Mouse (Mus musculus) gastrocnemius, adult 8-10 months (tissue): ENCODE measurements at regions not wholly inside any gene's neighbourhood (a gene's known extent, or its start where the extent isn't known, plus 50 kb on each side); places are given as distances from the start of the nearest gene placed in this dataset.
A peak's percentile ranks its signal among the peaks of the same experiment; 100 is the strongest.

ENCODE experiments used
- DNase-seq, 2 experiments: peaks; one replicate each; pipeline ENCODE4 v3.0.0; 2022; ENCODE audit warnings: low spot score in 2 of 2

DNA sequence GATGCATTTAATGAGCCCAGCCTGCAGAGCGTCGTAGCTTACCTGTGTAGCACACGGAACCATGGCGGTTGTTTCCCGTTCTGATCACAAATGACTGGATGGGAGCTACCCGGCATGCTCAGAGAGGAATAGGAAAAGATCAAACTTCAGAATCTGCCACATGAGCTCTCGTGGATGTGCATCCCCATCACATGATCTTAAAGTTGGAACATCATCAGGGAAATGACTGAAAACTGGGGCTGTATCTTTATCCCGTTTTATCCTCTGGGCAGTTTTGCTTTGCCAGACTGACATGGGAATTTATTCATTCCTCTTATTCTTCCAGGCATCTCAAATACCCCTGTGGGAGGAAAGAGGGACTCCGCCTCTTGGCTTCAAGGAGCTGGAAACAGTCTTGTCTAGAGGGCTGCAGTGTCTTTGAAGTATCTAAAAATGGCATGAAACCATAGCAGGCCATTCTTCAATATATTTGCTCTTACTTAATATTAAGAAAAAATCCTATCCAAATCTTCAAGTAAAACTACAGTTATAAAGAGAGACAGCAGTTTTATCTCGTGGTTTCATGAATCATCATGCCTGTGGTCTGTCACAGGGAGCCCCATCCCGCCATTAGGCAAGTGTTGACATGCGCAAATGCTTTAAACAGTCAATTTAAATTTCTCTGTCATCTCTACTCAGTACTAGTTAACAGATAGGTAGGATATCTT, 339.4 kb downstream of the Foxo1 start:
- DNase-seq: peak in 1 of 2 experiments; percentile 12

DNA sequence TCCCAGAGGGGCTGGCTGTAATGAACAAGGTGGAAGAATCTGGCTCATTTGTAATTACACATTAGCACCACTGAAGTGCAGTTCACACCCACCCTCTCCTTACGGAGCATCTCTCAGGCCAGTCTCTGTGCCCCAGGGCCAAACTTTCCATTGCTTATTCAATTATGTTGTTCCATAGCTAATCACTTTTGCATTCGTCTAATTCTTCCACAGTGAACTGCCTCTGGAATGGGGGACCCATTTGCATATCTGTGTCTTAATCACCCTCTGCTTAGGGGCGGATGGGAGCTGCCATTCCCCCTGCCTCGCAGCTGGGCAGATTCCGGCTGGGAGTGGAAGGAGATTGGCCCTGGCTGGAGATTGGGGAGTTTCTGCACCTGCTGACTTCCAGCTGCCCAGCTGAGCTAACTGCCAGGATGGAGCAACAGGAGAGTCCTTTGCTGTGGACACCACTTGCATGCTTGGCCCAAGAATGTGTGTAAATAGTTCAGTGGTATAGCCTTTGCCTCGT, 337.2 kb downstream of the Foxo1 start:
- no peak for DNase-seq

DNA sequence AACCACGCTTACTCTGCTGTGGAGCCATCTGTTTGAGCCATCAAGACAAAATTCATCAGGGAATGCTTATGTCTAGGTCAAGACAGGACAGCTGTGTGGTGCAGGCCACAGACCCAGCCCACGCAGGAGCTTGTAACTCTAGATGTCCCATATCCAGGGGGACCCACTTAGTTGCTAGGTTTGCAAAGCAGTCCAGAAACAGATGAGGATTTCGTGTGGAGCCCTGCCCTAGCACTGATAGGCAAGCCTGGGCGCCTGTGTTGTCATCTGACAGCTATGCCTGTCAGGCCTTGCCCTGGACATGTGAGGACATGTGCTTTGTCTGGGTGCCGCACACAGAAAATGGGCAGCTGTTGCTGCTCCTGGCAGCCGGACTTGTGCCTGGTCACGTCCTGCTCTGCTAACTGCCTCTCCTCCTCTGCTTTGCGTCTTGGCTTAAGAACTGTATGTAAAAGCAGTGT, 335.1 kb downstream of the Foxo1 start:
- peak; percentile 50 to 65 for DNase-seq

DNA sequence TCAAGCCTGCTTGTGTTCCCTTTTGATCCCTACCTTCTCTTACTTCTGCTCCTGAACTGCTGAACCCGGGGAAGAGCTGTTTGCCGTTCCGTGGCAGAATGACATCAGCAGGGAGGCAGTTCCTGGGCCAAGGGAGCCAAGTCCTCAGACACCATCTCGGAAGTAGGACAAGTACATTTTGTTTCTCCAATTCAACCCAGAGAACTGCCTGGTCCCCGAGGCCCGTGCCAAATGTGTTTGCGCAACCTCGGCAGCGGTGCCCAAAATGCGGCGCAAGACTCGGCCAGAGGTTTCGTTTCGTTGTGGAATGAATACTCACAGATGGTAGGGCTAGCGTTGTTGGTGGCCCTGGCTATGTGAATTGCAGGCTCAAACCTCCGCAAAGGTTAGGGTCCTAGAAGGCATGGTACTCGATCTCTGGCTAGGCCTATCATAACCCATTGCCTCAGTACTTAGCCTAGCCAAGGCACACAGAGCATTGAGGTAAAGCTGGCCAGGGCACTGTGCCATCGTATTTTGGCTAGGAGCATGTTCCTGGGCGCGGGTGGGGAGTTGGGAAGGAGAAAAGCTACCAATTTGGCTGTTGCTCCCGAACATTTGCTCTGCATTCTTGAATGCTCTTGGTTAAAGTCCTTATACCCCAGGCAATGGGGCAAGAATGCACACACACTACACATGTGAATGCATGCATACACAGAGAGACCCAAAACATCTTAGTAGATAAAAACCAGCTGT, 333.0 kb downstream of the Foxo1 start:
- peak; percentile 95 to 96 for DNase-seq

DNA sequence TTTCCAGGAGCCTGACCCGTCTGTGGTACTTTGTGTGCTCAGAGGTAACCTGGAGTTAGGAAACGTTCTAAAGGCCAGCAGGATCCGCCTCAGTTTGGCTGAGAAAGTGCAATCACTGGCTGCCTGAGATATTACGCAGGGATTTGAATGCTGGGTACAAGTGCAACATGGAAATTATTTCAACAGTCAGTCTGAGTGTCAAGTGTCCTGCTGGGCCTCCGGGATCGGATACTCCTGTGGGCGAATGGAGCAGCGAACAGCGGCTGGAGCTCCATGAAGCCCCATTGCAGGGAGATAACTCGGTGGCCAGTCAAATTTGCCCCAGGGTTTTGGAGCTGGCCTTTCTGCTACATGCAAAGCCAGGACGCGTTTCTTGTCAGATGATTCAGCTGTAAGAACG, 332.4 kb downstream of the Foxo1 start:
- DNase-seq: peak; percentile 72 to 77

DNA sequence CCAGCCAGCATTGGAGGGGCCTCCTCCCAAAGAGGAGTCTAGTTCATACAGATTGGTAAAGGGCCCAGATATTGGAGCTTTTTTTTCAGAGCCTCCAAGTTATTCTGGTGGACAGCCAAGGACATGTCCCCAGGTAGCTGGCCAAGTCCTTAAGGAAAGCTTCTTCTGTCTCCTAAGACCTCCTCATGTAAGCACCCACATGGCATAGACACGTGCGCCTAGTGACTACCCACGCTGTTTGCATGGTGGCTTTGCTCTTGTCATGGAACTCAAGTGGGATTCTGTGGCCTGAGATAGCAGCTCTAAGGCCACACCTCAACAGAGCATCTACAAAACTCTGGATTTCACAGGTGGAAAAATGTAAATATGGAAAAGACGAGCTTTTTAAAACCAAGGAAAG, 332.0 kb downstream of the Foxo1 start:
- DNase-seq: peak; percentile 61 to 75

DNA sequence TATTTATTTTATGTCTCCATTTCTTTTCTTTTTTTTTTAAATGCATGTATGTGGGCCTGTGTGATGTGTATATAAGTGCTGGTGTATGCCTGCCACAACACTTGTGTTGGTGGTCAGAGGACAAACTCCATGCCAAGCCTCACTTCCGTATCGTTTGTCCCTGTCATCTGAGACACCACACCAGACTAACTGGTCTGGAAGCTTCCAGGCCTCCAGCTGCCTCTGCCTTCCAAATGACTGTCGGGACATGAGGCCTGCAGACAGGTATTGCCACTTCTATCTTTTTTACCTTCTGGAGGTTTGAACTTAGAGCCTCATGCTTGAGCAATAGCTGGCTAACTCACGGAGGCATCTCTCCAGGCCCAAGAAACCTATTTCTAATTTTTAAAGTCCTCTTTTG, 318.3 kb downstream of the Foxo1 start:
- DNase-seq: no peak

DNA sequence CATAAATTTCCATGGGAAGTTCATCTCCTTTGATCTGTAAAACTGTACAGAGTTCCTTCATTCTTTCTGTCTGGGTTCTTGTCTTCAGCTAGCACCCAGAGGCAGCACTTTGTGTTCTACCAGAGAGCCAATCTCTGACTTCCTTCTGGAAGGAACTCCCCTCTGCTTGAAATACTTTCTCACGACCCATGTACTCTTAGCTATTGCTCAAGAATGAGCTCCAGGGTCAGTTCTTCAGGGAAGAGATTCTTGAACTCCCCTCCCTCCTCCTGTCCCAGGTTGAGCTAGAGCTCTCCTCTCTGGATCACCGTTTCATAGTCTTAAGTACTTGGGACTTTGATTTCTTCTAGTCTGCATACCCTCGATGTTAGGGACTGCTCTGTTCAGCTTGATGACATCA, 311.8 kb downstream of the Foxo1 start:
- no peak for DNase-seq

DNA sequence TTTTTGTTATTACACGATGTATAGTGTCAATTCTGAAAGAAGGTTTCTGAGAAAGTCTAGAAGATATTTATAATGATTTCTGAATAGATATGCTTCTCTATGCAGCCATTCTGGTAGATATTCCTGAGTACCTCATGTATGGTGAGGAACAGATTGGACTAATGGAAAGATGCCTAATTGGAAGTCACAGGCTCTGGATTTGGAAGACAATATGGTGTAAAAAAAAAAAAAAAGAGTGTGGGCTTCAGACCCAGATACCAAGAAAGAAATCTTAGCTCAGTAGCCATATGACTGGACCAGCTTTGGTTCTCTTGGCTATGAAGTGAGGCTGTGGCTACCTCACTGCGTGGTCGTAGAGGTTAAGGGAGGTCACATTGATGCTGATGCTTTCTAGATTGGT, 311.0 kb downstream of the Foxo1 start:
- no peak for DNase-seq

DNA sequence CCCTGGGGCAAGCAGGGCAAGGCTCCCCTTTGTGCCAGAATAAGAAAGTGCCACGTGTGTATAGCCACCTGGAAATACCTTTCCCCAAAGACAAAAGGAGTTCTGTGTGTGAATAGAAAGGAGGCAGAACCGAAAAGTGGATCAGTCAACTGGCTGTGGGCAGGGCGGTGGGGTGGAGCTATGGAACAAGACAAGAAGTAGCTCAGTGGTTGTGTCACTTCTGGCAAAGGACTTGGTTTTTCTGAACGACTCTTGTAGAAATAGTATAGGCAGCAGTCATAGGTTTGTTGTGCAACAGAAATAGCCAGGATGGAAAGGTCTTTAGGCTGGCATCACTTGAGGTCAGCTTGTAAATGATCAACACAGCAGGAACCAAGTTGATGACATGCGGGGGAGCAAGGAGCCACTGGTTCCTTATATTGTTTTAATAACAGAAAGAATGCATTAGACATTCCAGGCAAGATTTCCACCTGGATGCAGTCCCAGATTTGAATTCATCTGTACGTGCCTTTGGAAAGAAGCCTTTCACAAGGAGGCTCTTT, 308.6 kb downstream of the Foxo1 start:
- no peak for DNase-seq

DNA sequence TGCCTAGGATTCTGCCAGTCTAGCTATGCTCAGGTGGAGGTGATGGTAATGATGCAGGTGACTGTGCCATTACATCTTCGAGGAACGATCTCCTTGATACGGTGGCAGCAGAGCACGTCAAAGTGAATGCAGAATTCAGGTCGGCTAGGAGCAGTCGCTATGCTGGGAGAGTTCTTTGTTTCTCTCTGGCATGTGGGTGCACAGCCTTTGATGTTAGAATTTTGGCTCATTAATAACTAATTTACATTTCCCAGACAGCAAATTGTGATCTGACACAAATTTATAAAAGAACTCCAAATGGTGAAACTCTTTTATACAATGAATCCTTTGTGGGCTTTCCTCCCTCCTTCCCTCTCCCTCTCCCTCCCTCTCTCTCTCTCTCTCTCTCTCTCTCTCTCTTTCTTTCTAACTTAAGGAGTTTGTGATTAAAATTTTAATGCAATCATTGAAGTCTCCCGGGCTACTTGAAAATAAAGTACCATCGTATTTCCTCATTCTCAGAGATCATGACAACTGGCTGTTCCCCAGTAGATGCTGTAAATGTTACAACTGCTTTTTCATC, 307.2 kb downstream of the Foxo1 start:
- DNase-seq: no peak

DNA sequence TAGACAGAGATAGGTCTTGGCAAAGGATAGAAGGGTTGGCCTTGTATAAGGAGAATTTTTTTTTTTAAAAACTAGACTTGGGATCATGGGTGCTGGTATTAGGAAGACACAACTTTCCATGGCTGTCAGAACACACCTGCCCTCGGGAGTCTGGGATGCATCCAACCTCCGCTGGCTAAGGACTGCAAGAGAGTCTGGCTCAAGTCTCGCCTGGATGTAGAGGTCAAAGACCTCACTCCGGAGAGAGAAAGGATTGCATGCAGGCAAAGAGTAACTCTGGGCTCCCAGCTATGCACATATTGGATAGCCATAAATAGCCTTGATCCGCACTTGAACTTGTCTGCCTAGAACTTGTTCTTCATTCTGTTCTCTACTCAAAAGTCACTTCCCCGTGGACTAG, 306.2 kb downstream of the Foxo1 start:
- DNase-seq: no peak

DNA sequence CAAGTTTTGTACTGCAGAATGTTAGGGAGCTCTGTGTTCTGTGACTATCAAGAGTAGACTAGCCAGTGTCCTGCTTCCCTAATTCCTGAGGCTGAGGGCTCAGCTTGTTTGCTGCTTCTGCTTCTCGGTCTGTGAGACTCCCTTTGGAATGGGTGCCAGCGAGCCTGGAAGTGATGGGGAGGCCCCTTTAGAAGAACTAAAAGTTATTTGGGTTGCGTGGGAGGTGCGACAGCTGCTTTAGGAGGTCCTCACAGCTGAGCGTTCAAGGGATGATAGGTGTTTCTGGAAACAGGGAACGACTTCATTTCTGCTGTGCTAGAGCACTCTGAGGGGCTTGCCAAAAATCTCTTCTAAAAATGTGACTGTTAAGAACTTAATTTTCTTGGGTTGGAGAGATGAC, 305.7 kb downstream of the Foxo1 start:
- DNase-seq: no peak

DNA sequence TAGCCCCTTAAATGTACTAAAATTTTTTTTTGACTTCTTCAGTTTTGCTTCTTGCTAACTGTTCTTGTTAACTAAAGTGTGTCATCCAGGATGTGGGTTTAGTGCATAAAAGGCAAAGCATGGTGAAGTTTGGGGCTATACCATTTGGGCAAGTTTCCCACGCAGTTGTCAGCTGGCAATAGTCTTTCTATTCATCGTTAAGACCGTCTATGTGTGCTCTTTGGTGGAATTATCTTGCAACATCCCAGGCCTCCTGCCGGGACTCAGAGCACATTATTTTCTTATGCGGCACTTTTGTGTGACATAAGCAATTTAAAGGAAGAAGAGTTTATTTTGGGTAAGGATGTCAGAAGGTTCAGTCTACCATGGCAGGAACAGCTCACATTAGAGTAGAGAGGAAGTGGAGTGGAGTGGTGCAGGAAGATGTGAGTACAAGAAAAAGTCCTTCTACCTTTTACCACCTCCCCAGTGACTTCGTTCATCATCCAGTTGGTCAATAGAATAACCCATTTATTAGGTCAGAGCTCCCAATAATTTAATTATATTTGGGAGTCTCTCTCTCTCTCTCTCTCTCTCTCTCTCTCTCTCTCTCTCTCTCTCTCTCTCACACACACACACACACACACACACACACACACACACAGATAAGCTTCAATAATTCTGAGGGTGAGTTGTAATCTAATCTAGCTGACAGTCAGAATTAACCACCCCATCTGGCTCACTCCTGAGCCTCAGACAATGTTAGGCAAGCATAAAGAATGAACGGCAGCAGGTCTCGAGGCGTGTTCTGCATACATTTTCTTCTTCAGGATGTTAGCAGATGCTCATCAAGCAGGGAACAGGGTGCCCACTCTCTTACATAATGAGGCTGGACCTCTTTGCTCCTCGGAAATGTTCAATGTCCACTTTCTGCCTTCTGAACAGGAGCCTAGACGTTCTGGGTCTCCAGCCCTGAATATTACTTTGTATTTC, 304.7 kb downstream of the Foxo1 start:
- DNase-seq: no peak

DNA sequence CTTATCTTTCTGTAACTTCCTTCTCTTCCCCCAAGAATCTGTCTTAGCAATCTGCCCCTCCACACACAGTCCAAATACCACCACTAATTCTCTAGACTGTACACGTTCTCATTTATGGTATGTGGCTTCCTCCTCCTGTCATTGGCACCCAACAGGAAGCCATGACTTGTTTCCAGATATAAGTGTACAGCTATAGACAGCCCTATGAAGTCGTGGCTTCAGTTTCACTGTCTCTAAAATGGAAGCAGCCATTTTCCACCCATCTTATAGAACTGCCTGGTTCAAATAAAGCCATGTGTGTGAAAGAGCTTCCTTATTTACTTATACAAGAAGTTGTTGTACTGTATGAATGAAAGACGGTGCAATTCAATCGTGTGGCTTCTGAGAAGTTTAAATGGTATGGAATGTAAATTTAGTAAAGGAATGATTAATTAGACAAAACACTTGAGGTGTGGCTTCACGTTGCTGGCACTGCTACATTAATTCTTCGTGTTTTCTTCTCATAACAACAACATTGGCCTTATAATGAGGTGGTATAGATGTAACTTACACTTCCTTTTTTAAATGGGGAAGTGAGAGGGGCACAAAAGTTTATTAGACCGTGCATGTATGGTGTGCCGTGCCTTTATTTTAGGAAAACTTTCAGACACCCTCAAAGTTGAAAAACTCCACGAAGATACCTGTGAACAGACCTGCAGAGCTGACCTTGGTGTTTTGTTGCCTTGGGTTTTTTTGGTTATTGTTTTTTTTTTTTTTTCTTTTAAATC, 299.7 kb downstream of the Foxo1 start:
- DNase-seq: no peak

DNA sequence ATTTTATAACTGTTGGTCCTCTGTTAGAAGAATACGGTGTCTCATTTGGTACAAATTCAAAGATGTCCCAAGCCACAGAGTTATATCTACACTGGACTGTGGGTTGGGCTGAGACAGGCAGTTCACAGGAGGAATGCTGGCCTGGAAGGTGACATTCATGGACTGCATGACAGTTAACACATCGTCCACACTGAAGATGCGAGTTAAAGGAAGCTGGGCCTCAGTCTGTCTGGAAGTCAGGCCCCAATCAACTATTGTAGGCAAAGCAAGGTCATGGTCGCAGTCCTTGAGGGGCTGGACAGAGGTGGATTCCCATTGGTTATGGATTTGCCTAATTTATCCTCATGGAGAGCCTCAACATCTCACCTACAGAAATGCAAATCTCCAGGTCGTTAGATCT, 295.5 kb downstream of the Foxo1 start:
- no peak for DNase-seq

DNA sequence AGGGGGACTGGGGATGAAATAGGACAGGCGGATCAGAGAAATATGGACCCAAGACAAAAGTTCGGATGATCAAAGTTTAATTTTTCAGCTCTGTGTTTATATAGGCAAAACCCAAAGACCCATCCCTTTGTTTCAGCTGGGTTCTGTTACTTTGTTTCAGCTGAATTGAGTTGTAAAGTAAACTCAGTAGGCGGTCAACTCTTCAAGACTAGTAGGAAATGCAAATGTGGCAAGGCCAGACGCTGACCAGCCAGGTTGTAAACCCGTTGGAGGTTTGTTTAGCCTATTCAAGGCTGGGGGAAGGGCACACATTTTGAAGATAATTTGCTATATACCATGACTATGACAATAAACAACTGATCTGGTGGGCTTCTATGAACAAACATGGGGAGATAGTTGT, 294.7 kb downstream of the Foxo1 start:
- no peak for DNase-seq

DNA sequence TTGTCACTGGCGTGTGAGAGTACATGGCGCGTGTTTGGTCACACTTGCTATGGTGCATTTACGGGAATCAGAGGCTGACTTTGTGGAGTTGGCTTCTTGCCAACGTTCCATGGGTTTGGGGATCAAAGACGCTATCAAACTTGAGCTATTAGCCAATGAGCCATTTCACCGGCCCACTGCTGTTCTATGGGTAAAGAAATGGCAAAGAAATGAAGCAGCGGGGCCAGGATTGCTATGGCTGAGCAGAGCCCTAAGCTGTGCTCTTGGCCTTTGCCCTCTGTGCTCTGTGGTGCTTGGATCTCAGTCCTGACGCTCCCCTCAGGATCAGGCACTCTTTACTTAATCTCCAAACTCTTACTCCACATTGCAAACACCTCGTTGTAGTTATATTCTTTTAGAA, 291.3 kb downstream of the Foxo1 start:
- no peak for DNase-seq

DNA sequence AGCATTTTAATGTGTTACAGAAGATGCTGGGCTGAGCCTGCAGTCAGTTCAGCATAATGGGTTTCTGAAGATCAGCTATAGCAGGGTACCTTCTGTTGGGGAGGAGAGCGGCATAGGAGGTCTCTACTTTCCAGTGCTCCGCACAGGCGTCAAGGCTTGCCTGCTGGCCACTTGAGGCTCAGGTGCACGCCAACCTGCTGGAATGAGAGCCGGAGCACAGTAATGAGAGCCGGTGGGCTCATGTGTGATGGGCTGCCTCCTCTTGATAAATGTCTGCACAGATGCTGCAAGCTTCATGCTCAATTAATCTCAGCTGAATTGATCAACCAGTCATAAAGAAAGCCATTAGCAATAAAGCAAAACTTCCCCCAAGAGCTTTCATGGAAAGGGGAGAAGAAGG, 290.6 kb downstream of the Foxo1 start:
- no peak for DNase-seq

DNA sequence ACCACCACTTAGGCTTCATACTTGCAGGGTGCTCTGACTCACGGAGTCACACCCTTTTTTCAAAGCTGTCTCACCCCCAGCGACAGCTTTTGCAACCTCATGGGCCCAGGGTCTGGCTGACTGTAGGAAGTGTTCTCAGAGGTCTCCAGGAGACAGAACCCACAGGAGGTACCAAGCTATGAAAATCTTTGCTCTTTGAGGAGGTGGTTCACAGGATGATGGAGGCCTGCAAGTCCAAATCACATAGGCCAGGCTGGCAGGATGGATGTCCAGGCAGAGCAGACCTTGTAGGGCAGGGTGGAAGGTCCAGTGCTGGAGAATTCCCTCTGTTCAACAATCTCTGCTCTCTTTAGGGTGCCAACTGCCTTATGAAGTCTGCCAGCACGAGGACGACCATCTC, 289.2 kb downstream of the Foxo1 start:
- no peak for DNase-seq
